Mouse (Mus musculus) liver, embryonic 16.5 days (tissue): ENCODE results near the gene Rrp1. TPM values are rescaled to one million over a fixed set of nuclear protein-coding genes. Genes with fewer than 3 reads are reported as not detected.

Experiments
- ATAC-seq: fragments of 200-750 bp; cut with Nextera tagmentation; 2 replicates; pipeline ENCODE4 v1.8.0; 2017; ENCODE audit warnings: low read depth, mild to moderate bottlenecking, moderate number of reproducible peaks, moderate library complexity
- H3K27ac ChIP-seq: fragments of 300-500 bp; sonication (generic); 2 replicates; pipeline ENCODE4 v1.5.1; 2014; ENCODE audit warnings: mild to moderate bottlenecking, low read length
- H3K27me3 ChIP-seq: fragments of 300-500 bp; sonication (generic); 2 replicates; pipeline ENCODE4 v1.6.1; 2014; ENCODE audit warnings: low read depth, low read length, mixed read lengths; ENCODE audit not compliant: control insufficient read depth, insufficient read depth
- H3K36me3 ChIP-seq: fragments of 300-500 bp; sonication (generic); 2 replicates; pipeline ENCODE4 v1.6.1; 2014; ENCODE audit warnings: mild to moderate bottlenecking; ENCODE audit not compliant: control insufficient read depth, insufficient read depth
- H3K4me1 ChIP-seq: fragments of 300-500 bp; sonication (generic); 2 replicates; pipeline ENCODE4 v1.6.1; 2014; ENCODE audit warnings: low read depth, low read length, mixed read lengths; ENCODE audit not compliant: control insufficient read depth
- H3K4me2 ChIP-seq: fragments of 300-500 bp; sonication (generic); 2 replicates; pipeline ENCODE4 v1.6.1; 2014; ENCODE audit warnings: low read depth, low read length, mixed read lengths
- H3K4me3 ChIP-seq: fragments of 300-500 bp; sonication (generic); 2 replicates; pipeline ENCODE4 v1.5.1; 2014; ENCODE audit warnings: low read depth, mild to moderate bottlenecking, low read length
- H3K9ac ChIP-seq: fragments of 300-500 bp; sonication (generic); 2 replicates; pipeline ENCODE4 v1.6.1; 2014; ENCODE audit warnings: low read depth, low read length
- H3K9me3 ChIP-seq: fragments of 300-500 bp; sonication (generic); replicated peaks from 2 replicates; pipeline ENCODE4 v1.6.1; 2016; ENCODE audit warnings: low read length; ENCODE audit not compliant: control insufficient read depth
- WGBS: fragments of 180-500 bp; shearing (Covaris S2); extraction: QIAGEN DNeasy Blood & Tissue Kit; methylation state at CpG from one replicate; pipeline ENCODE4 v1.1.7; 2014; ENCODE audit not compliant: insufficient replicate concordance; 5-methylcytosine and 5-hydroxymethylcytosine counted together
- microRNA-seq: library from miRNA; unstranded; fragments of <30 nt; microRNA quantifications from one replicate; pipeline ENCODE4, GENCODE M21; 2016
- polyA plus RNA-seq: library from polyadenylated mRNA; unstranded; fragments of >200 nt; fragmentation: Nextera tagmentation; extraction: Ambion mirVana; gene quantifications from 2 replicates; pipeline ENCODE4 v1.2.1, GENCODE M21; 2015

Gene Rrp1
- polyA plus RNA-seq, 1 experiment from 2014 or later = 105 TPM

GRCm38 (mm10) chr10:78351564-78351886, 61.3 kb downstream of the Rrp1 start:
- Histone ChIP-seq H3K4me3 (peak overlapping the region; percentile 71), H3K9ac (peak overlapping the region; percentile 76), H3K4me2 (peak overlapping the region; percentile 71), H3K4me1 (no peaks in the 10 kb centered on the region; the same call in 1 of the 2 replicates), H3K27ac (peak overlapping the region; percentile 62), H3K36me3 (no peaks in the 10 kb centered on the region), H3K27me3 (peaks cover 42% of the 10 kb centered on the region), H3K9me3 (no peaks in the 10 kb centered on the region)
- 5% methylated on average over 13 of the region's 13 CpGs for WGBS
- 0 out of 2 replicates have a peak, but pooled peaks have one; percentile 10 for ATAC-seq

DNA sequence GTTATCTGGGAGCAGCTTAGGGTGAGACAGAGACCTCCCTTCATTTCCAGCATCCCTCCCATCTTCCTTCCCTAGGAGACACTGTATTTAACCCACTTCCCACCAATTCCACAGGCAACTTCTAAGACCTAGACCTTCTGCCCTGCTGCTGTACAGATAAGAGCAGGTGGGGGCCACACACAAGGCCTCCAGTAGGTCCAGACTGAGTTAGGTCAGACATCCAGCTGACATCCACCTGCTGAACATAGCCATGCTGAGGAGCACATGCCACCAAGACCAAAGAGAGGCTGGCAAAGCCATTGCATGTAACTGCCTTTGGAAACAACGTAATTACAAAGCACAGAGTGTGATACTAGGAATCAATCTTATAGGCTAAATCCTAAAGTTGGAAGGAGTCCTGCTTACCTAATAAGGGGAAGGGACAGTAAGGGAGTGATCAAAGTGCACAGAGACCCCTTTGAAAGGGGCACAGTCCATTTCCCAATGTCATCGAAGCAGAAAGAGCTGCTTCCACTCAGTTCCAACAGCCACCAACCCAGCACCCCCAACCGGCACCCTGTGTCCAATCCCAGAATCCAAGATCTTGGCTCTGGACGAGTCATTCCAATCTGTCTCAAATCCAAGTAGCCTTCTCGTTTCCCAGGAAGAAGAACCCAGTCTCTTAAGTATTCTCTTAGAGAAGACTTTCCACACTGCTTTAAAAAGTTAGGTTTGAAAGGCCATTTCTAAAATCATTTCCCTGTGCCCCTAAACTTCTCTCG, 61.9 kb downstream of the Rrp1 start:
- WGBS = 46% methylated on average over 6 of the region's 6 CpGs
- Histone ChIP-seq H3K4me1 (no peaks in the 10 kb centered on the region; the same call in 1 of the 2 replicates), H3K27ac (peak overlapping the region; percentile 25), H3K9ac (peak overlapping the region; percentile 23), H3K4me2 (peak overlapping the region; percentile 71), H3K4me3 (peak overlapping the region; percentile 71), H3K27me3 (peaks cover 42% of the 10 kb centered on the region), H3K36me3 (no peaks in the 10 kb centered on the region), H3K9me3 (no peaks in the 10 kb centered on the region)
- ATAC-seq = no peak

Small RNA genes lying within 50 kb of the gene (microRNA-seq; reads per million reads assigned to microRNA genes)
- gene Mir6410 = not detected
- gene Mir6907 = not detected
- gene Mir6908 = not detected

Other genes with a start within 250 kb of the Rrp1 start
- 21.0 and 21.7 TPM in 2 replicates for gene D10Jhu81e, start 243.3 kb downstream of the Rrp1 start, polyA plus RNA-seq
- gene Pwp2, start 227.9 kb downstream of the Rrp1 start, polyA plus RNA-seq = 9.0 and 9.1 TPM in 2 replicates
- gene Trappc10, start 168.4 kb downstream of the Rrp1 start, polyA plus RNA-seq = 4.3 and 5.9 TPM in 2 replicates
- gene Agpat3, start 60.6 kb downstream of the Rrp1 start, polyA plus RNA-seq = 20.6 and 26.8 TPM in 2 replicates
- 93.9 and 102 TPM in 2 replicates for gene Cstb, start 12.6 kb upstream of the Rrp1 start, polyA plus RNA-seq
- 5.4 and 6.4 TPM in 2 replicates for gene Pdxk, start 51.9 kb upstream of the Rrp1 start, polyA plus RNA-seq
- gene Olfr1358, start 104.4 kb upstream of the Rrp1 start, polyA plus RNA-seq = not detected in 2 replicates
- 13.7 and 14.6 TPM in 2 replicates for gene Ilvbl, start 161.3 kb upstream of the Rrp1 start, polyA plus RNA-seq
- gene Syde1, start 178.9 kb upstream of the Rrp1 start, polyA plus RNA-seq = 1.0 and 1.5 TPM in 2 replicates
- not detected in 2 replicates for gene Olfr1357, start 205.0 kb upstream of the Rrp1 start, polyA plus RNA-seq